Mouse (Mus musculus): ENCODE data around the gene Pllp. TPM values are rescaled to one million over a fixed set of nuclear protein-coding genes. Genes with fewer than 3 reads are reported as not detected.

Gene Pllp
- polyA plus RNA-seq (2015; fragmentation: Nextera tagmentation; extraction: Ambion mirVana) = 16.6 and 17.5 TPM in 2 replicates

DNA sequence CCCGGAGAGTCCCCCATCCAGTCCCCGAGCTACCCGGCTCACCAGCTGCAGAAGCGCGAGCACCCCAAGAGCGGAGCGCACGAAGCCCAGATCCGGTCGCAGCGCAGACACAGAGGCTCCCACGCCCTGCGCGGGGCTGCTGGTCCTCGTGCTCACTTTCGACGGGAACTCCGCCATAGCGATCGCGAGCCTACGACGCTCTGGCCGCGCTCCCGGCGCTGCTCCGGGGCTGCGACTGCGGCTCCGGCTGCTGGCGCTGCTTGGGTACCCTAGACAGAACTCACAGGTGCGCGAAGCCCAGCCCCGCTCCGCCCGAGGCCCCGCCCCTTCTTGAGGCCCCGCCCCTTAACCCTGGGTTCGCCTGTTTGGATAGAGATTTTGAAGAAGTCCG is at the start of gene Pllp:
TSS of gene Pllp (minus strand) at position 285 of the 391 bp plus-strand sequence.
- under 1% methylated on average over 41 of the region's 41 CpGs for WGBS
- Histone ChIP-seq H3K4me3 (replicated peaks; ENCODE audit: low read depth, low read length) (peak within 1 kb of the TSS; percentile 36), H3K9ac (ENCODE audit: low read depth, low read length) (0 out of 2 replicates have a peak within 1 kb of the TSS, but pooled peaks have one; percentile 1)

DNA sequence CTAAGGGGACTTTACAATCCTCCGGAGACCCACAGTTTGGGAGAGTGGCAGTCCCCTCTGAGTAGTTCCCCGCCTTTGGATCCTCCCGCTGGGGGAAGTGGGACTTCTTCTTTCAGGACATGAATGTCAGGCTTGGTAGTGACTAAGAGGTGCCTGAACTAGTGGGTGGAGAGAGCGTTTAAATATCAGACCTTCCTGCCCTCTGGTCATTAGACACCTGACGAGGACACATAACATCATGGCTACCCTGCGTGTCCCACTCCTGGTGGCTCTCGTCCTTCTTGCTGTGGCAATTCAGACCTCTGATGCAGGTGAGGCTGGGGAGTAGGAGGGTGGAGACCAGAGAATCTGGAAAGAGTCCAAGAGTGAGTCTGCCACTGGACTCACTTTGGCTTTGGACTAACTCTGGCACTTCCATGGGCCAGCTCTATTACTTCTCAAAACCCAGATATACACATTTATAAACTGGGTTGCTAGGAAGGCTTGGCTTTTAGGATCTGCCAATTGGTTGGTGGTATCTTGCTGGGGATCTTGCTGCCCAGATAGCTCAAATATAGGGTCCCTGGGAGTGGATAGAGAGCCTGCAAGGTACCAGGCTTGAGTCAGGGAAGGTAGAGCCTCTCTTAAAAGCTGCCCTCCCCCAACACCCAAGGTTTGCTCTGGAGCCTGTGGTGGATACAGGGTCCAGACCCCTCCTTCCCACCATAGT is 49.6 kb upstream of the Pllp start, which contains the start of gene Ccl22:
TSS of gene Ccl22 (plus strand) at position 115 of the 709 bp plus-strand sequence.
- Histone ChIP-seq H3K9ac (ENCODE audit: low read depth, low read length) (no peak within 1 kb of the TSS), H3K4me2 (ENCODE audit: low read length) (no peak within 1 kb of the TSS), H3K4me3 (replicated peaks; ENCODE audit: low read depth, low read length) (no peak within 1 kb of the TSS), H3K9me3 (replicated peaks; ENCODE audit: low read length) (no peaks in the 10 kb centered on the region), H3K4me1 (replicated peaks; ENCODE audit: insufficient read depth, low read length) (no peaks in the 10 kb centered on the region), H3K36me3 (ENCODE audit: insufficient read depth, low read length) (no peaks in the 10 kb centered on the region), H3K27ac (no peak within 1 kb of the TSS), H3K27me3 (ENCODE audit: insufficient read depth, low read length) (no peaks in the 10 kb centered on the region)
- DNase-seq (ENCODE audit: low spot score) (no peak), ATAC-seq (replicated peaks; ENCODE audit: low FRiP score, low read depth) (no peak)
- no peak for TF ChIP-seq CTCF (IDR thresholded peaks at IDR 0.05; ENCODE audit: low read depth)
- 88% methylated on average over 7 of the region's 7 CpGs for WGBS

More for the DNA sequence above, at the start of gene Pllp:
- peak within 1 kb of the TSS; percentile 61 for H3K4me2 ChIP-seq (ENCODE audit: low read length)
- peaks cover 34% of the 10 kb centered on the region for H3K27me3 ChIP-seq (ENCODE audit: insufficient read depth, low read length)
- no peak for TF ChIP-seq CTCF (IDR thresholded peaks at IDR 0.05; ENCODE audit: low read depth)
- no peaks in the 10 kb centered on the region for H3K9me3 ChIP-seq (replicated peaks; ENCODE audit: low read length)
- no peaks in the 10 kb centered on the region for H3K36me3 ChIP-seq (ENCODE audit: insufficient read depth, low read length)
- ATAC-seq (replicated peaks; ENCODE audit: low FRiP score, low read depth) (peak; percentile 73), DNase-seq (ENCODE audit: low spot score) (no peak)
- no peak within 1 kb of the TSS for H3K27ac ChIP-seq
- 0 out of 2 replicates have a peak, but pooled peaks cover 7% of the 10 kb centered on the region for H3K4me1 ChIP-seq (replicated peaks; ENCODE audit: insufficient read depth, low read length)

DNA sequence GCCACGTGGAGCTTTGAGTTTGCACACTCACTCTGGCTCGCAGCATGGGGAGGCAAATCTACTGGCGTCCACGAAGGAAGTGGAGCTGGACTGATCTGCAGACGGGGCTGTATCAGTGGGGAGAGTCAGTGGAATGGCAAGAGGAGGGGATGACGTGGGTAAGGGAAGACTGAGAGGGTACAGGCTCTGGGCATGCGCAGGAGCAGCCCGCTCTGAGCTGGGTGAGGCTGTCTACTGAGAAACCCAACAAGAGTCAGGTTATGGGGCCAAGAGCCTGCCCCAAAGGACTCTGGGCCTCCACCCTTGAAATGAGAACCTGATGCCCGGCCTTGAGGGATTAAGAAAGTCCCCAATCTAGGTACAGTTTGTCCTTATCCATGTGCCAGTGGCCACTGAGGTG is 48.9 kb upstream of the Pllp start:
- WGBS = 73% methylated on average over 9 of the region's 9 CpGs
- no peak for ATAC-seq (replicated peaks; ENCODE audit: low FRiP score, low read depth)

DNA sequence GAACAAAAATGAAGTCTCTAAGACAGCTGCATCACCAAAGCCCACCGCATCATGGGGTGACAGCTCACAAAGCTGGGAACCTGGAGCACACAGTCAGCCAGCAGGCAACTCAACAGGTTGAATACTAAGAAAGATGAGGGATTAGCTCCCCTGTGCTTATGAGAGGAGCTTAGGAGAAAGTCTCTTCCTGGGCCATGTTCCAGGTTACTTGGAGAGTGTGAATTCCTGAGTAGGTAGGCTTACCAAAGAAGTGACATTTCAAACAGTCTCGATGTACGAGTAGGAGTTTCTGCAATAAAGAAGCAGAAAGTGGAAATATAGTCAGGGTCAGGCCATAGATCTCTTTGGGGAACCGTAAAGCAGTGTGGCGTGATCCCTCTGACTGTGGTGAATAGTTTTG is 48.4 kb upstream of the Pllp start:
- no peaks in the 10 kb centered on the region for H3K9me3 ChIP-seq (replicated peaks; ENCODE audit: low read length)
- TF ChIP-seq CTCF (IDR thresholded peaks at IDR 0.05; ENCODE audit: low read depth) = no peak
- no peak for ATAC-seq (replicated peaks; ENCODE audit: low FRiP score, low read depth)
- no peaks in the 10 kb centered on the region for H3K27me3 ChIP-seq (ENCODE audit: insufficient read depth, low read length)
- H3K36me3 ChIP-seq (ENCODE audit: insufficient read depth, low read length) = no peaks in the 10 kb centered on the region
- H3K27ac ChIP-seq = no peak overlapping the region
- no peak overlapping the region for H3K9ac ChIP-seq (ENCODE audit: low read depth, low read length)
- no peak for DNase-seq (ENCODE audit: low spot score)
- no peak overlapping the region for H3K4me3 ChIP-seq (replicated peaks; ENCODE audit: low read depth, low read length)
- 59% methylated on average over 5 of the region's 5 CpGs for WGBS
- no peaks in the 10 kb centered on the region for H3K4me1 ChIP-seq (replicated peaks; ENCODE audit: insufficient read depth, low read length)
- no peak overlapping the region for H3K4me2 ChIP-seq (ENCODE audit: low read length)

More for the DNA sequence above, 48.9 kb upstream of the Pllp start:
- DNase-seq (ENCODE audit: low spot score) = no peak
- Histone ChIP-seq H3K4me1 (replicated peaks; ENCODE audit: insufficient read depth, low read length) (no peaks in the 10 kb centered on the region), H3K4me2 (ENCODE audit: low read length) (no peak overlapping the region), H3K9me3 (replicated peaks; ENCODE audit: low read length) (no peaks in the 10 kb centered on the region), H3K9ac (ENCODE audit: low read depth, low read length) (no peak overlapping the region), H3K36me3 (ENCODE audit: insufficient read depth, low read length) (no peaks in the 10 kb centered on the region), H3K27me3 (ENCODE audit: insufficient read depth, low read length) (no peaks in the 10 kb centered on the region), H3K27ac (no peak overlapping the region), H3K4me3 (replicated peaks; ENCODE audit: low read depth, low read length) (no peak overlapping the region)
- no peak for TF ChIP-seq CTCF (IDR thresholded peaks at IDR 0.05; ENCODE audit: low read depth)

DNA sequence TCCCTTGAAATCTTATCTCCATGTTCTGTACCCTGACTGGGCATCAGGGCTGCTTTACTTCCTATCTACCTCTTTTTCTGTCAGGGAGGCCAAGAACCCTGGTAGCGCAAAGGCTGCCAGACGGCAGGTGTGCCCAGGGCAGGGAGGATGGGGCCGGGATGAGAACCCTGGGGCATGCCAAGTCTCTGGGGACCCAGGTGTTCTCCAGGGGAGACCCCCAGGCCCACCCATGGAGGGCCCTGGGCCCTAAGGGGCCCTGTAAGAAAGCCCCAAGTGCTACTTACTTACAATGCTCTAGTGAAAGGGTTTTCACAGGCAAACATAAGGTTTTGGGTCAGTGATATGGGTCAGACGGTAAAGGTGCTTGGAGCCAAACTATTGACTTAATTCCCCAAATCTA is 45.6 kb upstream of the Pllp start:
- no peak overlapping the region for H3K9ac ChIP-seq (ENCODE audit: low read depth, low read length)
- DNase-seq (ENCODE audit: low spot score) = no peak
- H3K27me3 ChIP-seq (ENCODE audit: insufficient read depth, low read length) = no peaks in the 10 kb centered on the region
- no peak overlapping the region for H3K4me3 ChIP-seq (replicated peaks; ENCODE audit: low read depth, low read length)
- no peaks in the 10 kb centered on the region for H3K4me1 ChIP-seq (replicated peaks; ENCODE audit: insufficient read depth, low read length)
- no peak overlapping the region for H3K4me2 ChIP-seq (ENCODE audit: low read length)
- no peaks in the 10 kb centered on the region for H3K9me3 ChIP-seq (replicated peaks; ENCODE audit: low read length)
- H3K36me3 ChIP-seq (ENCODE audit: insufficient read depth, low read length) = no peaks in the 10 kb centered on the region
- ATAC-seq (replicated peaks; ENCODE audit: low FRiP score, low read depth) = no peak
- no peak overlapping the region for H3K27ac ChIP-seq
- 92% methylated on average over 4 of the region's 4 CpGs for whole genome bisulfite sequencing
- no peak for TF ChIP-seq CTCF (IDR thresholded peaks at IDR 0.05; ENCODE audit: low read depth)

DNA sequence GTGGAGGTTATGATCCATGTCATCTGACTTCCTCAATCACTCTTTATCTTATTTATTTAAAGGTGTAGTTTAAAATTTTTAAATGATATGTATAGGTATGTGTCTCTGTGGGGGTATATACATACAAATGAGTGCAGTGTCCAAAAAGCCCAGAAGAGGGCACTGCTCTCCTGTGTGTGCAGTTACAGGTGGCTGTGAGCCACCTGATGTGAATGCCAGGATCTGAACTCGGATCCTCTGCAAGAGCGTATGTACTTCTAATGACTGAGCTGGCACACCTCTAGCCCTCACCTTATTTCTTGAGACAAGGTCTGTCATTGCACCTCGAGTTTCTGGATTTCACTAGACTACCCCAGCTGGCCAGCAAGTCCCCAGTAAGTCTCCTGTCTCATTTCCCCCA is 44.5 kb upstream of the Pllp start:
- Histone ChIP-seq H3K27ac (no peak overlapping the region), H3K27me3 (ENCODE audit: insufficient read depth, low read length) (no peaks in the 10 kb centered on the region), H3K9ac (ENCODE audit: low read depth, low read length) (no peak overlapping the region), H3K4me3 (replicated peaks; ENCODE audit: low read depth, low read length) (no peak overlapping the region), H3K4me2 (ENCODE audit: low read length) (no peak overlapping the region), H3K9me3 (replicated peaks; ENCODE audit: low read length) (no peaks in the 10 kb centered on the region), H3K36me3 (ENCODE audit: insufficient read depth, low read length) (no peaks in the 10 kb centered on the region), H3K4me1 (replicated peaks; ENCODE audit: insufficient read depth, low read length) (no peaks in the 10 kb centered on the region)
- TF ChIP-seq CTCF (IDR thresholded peaks at IDR 0.05; ENCODE audit: low read depth) = no peak
- 96% methylated on average over 3 of the region's 3 CpGs for WGBS
- ATAC-seq (replicated peaks; ENCODE audit: low FRiP score, low read depth) (no peak), DNase-seq (ENCODE audit: low spot score) (no peak)

All from kidney, postnatal 0 days (tissue).